Mouse (Mus musculus) activated CD4-positive, CD25-positive, alpha-beta regulatory T cell, adult 9 weeks (primary cell): ENCODE data around the gene Scgb1b19. TPM values are rescaled to one million over a fixed set of nuclear protein-coding genes. Genes with fewer than 3 reads are reported as not detected.

Source experiments
- polyA plus RNA-seq: library from polyadenylated mRNA; unstranded; fragments of 100-300 nt; shearing (Covaris generic); gene quantifications from one replicate; pipeline ENCODE4 v1.2.1, GENCODE M21; 2017

Scgb1b19 gene
- polyA plus RNA-seq, result not detected

DNA sequence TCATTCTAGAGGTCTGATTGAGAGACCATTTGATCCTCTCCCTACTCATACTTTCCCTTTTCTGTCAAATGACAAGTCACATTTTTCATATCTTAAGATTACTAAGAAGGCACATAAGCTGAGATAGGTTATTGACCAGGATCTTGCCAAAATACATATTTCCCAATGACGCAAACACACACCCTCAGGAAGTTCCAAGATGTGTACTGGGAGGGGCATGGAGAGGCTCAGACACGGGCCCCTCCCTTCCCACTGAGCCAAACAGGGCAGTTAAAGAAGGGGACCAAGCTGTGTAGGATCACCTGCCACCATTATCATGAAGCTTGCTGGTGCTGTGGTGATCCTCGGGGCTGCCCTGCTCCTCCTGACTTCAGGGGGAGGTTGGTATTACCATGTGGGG lies at the start of gene Scgb1b19:
TSS of gene Scgb1b19 (plus strand) at position 301 of the 400 bp plus-strand sequence.

DNA sequence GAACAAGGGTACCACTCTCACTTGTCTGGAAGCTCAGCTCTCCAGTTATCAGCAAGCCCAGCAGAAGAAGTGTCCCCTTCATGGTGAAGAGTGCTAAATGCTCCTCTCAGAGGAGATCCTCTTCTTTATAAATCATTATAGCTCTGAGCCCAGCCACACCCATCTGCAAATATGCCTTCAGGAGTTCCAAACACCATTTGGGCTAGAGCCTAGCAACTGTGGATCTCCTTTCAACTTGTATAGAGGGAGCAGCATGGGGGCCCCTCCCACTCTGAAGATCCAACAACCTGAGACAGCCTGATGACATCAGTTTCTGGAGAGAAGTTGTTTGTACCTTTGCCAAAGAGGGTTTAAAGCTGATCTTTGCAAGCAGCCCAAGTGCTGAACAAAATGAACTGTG lies 6.9 kb upstream of the Scgb1b19 start, which contains the start of gene Scgb2b19:
TSS of gene Scgb2b19 (minus strand) at position 101 of the 400 bp plus-strand sequence.

Other genes with a start within 250 kb of the Scgb1b19 start
- not detected for gene Scgb2b17, start 230.7 kb upstream of the Scgb1b19 start, polyA plus RNA-seq
- gene Scgb1b17, start 223.8 kb upstream of the Scgb1b19 start, polyA plus RNA-seq, result not detected
- not detected for gene Scgb2b18, start 113.4 kb upstream of the Scgb1b19 start, polyA plus RNA-seq
- gene Scgb1b18, start 101.7 kb upstream of the Scgb1b19 start, polyA plus RNA-seq, result not detected
- gene Scgb2b19, start 7.0 kb upstream of the Scgb1b19 start, polyA plus RNA-seq, result not detected
- not detected for gene Scgb2b20, start 79.0 kb downstream of the Scgb1b19 start, polyA plus RNA-seq
- gene Scgb1b20, start 85.9 kb downstream of the Scgb1b19 start, polyA plus RNA-seq, result not detected
- not detected for gene Scgb2b21, start 233.2 kb downstream of the Scgb1b19 start, polyA plus RNA-seq